Mouse (Mus musculus) granulocyte monocyte progenitor cell, adult 5-6 weeks (primary cell): ENCODE measurements around the gene Mmp17. TPM values are rescaled to one million over a fixed set of nuclear protein-coding genes. Genes with fewer than 3 reads are reported as not detected.
"Not testable (repeated sequence)": the region's sequence is repeated elsewhere in the genome, so short reads cannot be mapped to it uniquely, and the experiment has no call there.

ENCODE experiments used
- ATAC-seq: replicated peaks from 2 replicates; pipeline ENCODE4 v1.8.0; 2016; ENCODE audit warnings: mild to moderate bottlenecking, moderate TSS enrichment, inconsistent platforms; ENCODE audit not compliant: poor library complexity, severe bottlenecking
- total RNA-seq, 2 experiments: library from RNA; stranded (forward) in 1 of 2; stranded (reverse) in 1 of 2; fragments of 200-712, 200-1000 nt in 1 of 2; fragments of >200 nt in 1 of 2; fragmentation: Nextera tagmentation in 1 of 2; gene quantifications; 2 replicates each; pipeline ENCODE4 v1.2.3; 2014 to 2017

Gene Mmp17
- total RNA-seq, 2 experiments from 2014 or later, result not detected

DNA sequence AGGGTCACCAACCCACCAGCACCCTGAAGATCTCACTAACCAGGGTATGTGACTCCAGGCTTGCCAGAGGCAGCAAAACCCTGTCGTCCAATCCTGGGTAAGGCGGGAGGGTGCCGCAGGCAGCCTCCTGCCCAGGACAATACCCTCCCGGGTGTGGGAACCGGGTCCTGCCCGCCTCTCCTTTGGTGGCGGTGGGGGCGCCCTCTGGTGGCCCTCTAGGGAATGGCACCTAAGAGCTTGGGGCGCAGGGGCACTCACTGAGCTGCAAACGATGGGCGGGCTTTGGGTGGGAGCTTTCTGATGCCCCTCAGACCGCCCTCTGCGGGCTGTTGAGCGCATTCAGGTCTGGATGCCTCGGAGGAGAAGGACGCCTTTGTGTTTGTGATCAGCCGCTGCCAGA is 2.0 kb downstream of the Mmp17 start:
- peak; percentile 72 for ATAC-seq

- peak; percentile 5; the same call in 1 of the 2 replicates for ATAC-seq
These were observed 2.5 kb downstream of the Mmp17 start for GRCm38 (mm10) chr5:129586471-129586870.

GRCm38 (mm10) chr5:129590915-129591314 is 6.9 kb downstream of the Mmp17 start:
- no peak for ATAC-seq

GRCm38 (mm10) chr5:129594116-129595114 is 10.4 kb downstream of the Mmp17 start:
- ATAC-seq, result peak; percentile 89

GRCm38 (mm10) chr5:129602071-129602487 is 18.1 kb downstream of the Mmp17 start:
- ATAC-seq, result peak; percentile 49; the same call in 1 of the 2 replicates

- no peak for ATAC-seq
These were observed 23.5 kb downstream of the Mmp17 start for GRCm38 (mm10) chr5:129607476-129607875.

- ATAC-seq, result peak; percentile 88
These were observed 27.1 kb downstream of the Mmp17 start for GRCm38 (mm10) chr5:129611060-129611459.

DNA sequence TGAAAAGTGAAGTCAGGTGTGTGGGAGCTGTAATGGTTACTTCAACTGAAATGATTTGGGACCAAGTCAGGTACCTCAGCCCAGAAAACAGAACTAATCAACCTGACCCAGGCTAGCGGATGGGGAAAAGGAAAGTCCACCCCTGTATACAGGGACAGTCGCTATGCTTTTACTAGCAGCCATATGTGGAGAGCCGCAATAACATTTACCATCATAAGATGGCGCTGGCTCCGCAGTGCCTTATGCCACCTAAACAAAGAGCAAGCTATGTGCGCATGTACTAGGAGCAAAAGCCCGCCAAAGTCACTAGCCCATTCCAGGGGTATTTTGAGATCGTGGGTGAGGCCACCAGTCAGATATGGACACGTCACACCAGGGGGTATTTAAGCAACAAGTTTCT is 36.6 kb downstream of the Mmp17 start:
- ATAC-seq, result not testable (repeated sequence)

DNA sequence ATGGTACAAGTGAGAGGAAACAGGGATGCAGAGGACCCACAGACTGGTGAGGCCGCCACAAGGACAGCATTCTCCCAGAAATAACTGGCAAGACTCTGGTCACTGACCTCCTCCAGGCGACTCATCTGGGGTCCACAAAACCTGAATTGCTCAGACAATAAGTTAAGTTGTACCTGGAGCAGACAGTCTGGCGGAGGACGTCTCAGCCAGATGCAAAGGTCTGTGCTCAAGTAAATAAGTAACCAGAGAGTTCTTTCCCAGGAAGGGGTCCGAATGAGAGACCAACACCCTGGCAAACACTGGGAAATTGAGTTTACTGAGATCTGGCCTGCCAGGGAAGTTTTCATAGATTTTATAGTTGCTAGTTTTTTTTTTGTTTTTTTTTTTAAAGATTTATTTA is 37.4 kb downstream of the Mmp17 start:
- ATAC-seq, result no peak

GRCm38 (mm10) chr5:129626099-129626498 is 42.1 kb downstream of the Mmp17 start:
- ATAC-seq, result no peak

- not testable (repeated sequence) for ATAC-seq
These were observed 42.6 kb downstream of the Mmp17 start for GRCm38 (mm10) chr5:129626586-129626985.

DNA sequence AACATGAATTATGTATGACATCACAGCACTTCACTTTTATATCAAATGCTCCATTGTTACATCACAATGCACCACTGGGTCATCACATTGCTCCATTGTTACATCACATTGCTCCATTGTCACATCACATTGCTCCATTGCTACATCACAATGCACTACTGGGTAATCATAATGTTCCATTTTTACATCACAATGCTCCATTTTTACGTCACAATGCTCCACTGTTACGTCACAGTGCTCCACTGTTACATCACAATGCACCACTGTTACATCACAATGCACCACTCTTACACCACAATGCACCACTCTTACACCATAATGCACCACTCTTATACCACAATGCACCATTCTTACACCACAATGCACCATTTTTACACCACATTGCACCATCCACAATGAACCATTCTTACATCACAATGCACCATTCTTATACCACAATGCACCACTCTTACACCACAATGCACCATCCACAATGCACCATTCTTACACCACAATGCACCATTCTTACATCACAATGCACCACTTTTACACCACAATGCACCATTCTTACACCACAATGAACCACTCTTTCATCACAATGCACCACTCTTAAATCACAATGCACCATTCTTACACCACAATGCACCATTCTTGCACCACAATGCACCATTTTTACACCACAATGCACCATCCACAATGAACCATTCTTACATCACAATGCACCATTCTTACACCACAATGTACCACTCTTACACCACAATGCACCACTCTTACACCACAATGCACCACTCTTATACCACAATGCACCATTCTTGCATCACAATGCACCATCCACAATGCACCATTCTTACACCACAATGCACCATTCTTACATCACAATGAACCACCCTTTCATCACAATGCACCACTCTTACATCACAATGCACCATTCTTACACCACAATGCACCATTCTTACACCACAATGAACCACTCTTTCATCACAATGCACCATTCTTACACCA is 48.6 kb downstream of the Mmp17 start:
- ATAC-seq, result peak; percentile 76

- peak; percentile 62 for ATAC-seq
These were observed 66.9 kb downstream of the Mmp17 start for GRCm38 (mm10) chr5:129650858-129651257.

DNA sequence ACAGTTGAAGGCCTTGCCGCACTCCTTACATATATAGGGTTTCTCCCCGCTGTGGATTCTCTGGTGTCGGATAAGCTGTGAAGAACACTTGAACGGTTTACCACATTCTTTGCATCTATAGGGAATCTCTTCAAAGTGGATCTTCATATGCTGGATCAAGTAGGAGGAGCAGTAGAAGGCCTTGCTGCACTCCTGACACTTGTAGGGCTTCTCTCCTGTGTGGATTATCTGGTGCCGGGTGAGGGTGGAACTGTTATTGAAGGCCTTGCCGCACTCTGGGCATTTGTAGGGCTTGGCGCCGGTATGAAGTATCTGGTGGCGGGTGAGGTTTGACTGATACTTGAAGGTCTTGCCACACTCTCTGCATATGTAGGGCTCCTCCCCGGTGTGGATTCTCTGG is 73.0 kb downstream of the Mmp17 start:
- no peak for ATAC-seq

DNA sequence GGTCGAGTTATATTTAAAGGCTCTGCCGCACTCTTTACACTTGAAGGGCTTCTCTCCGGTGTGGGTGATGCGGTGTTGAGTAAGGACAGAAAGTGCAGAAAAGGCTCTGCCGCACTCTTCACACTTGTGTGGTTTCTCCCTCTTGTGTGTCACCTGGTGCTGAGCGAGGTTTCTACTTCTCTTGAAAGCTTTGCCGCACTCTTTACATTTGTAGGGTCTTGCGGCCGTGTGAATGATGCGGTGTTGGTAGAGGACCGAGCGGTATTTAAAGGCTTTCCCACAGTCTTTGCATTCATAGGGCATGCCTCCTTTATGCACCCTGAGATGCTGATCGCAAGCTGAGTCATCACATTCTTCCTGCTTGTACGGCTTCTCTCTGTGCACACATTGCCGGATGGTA is 74.0 kb downstream of the Mmp17 start:
- no peak for ATAC-seq

Other genes with a start within 250 kb of the Mmp17 start
- 75.3 and 87.2 TPM in 2 replicates for gene Sfswap, start 82.9 kb upstream of the Mmp17 start, total RNA-seq (2014; fragmentation: Nextera tagmentation)
- gene Sfswap, start 82.9 kb upstream of the Mmp17 start, total RNA-seq (2017), result 67.2 and 72.7 TPM in 2 replicates
- 2.6 and 3.7 TPM in 2 replicates for gene Zfp11, start 85.9 kb downstream of the Mmp17 start, total RNA-seq (2014; fragmentation: Nextera tagmentation)
- 1.5 and 4.9 TPM in 2 replicates for gene Zfp11, start 85.9 kb downstream of the Mmp17 start, total RNA-seq (2017)
- gene Sept14, start 124.3 kb downstream of the Mmp17 start, total RNA-seq (2014; fragmentation: Nextera tagmentation), result not detected in 2 replicates
- not detected in 2 replicates for gene Sept14, start 124.3 kb downstream of the Mmp17 start, total RNA-seq (2017)
- gene Mrps17, start 131.3 kb downstream of the Mmp17 start, total RNA-seq (2014; fragmentation: Nextera tagmentation), result 132 and 207 TPM in 2 replicates
- gene Mrps17, start 131.3 kb downstream of the Mmp17 start, total RNA-seq (2017), result 94.5 and 125 TPM in 2 replicates
- gene Nipsnap2, start 140.9 kb downstream of the Mmp17 start, total RNA-seq (2014; fragmentation: Nextera tagmentation), result 21.5 and 24.7 TPM in 2 replicates
- 26.2 and 30.1 TPM in 2 replicates for gene Nipsnap2, start 140.9 kb downstream of the Mmp17 start, total RNA-seq (2017)
- 23.5 and 34.6 TPM in 2 replicates for gene Psph, start 203.3 kb downstream of the Mmp17 start, total RNA-seq (2014; fragmentation: Nextera tagmentation)
- gene Psph, start 203.3 kb downstream of the Mmp17 start, total RNA-seq (2017), result 20.5 and 21.4 TPM in 2 replicates